Mouse (Mus musculus): ENCODE data around the gene Diaph2. TPM values are rescaled to one million over a fixed set of nuclear protein-coding genes. Genes with fewer than 3 reads are reported as not detected.

The Diaph2 gene
- total and polyA plus RNA-seq, 2 experiments = 3.2 to 13.3 TPM

- H3K27ac ChIP-seq (replicated peaks; ENCODE audit: insufficient read depth, low read depth, low read length) = no peak overlapping the region
- H3K9ac ChIP-seq (ENCODE audit: low read depth, low read length) = no peak overlapping the region
- H3K36me3 ChIP-seq (ENCODE audit: control insufficient read depth, insufficient read depth, low read length) = no peaks in the 10 kb centered on the region
- H3K79me2 ChIP-seq (ENCODE audit: control insufficient read depth, insufficient read depth, low read length) = no peaks in the 10 kb centered on the region
- no peaks in the 10 kb centered on the region for H3K27me3 ChIP-seq (ENCODE audit: control insufficient read depth, insufficient read depth, low read length)
- WGBS = 86% methylated on average over 1 of the region's 1 CpGs
- H3K4me3 ChIP-seq (ENCODE audit: insufficient read depth, low read depth, low read length) = no peak overlapping the region
- TF ChIP-seq CTCF (IDR thresholded peaks at IDR 0.05; ENCODE audit: low read depth, low read length) = no peak
- TF ChIP-seq POLR2A (IDR thresholded peaks at IDR 0.05; ENCODE audit: extremely low read depth, insufficient read depth, low read length) = no peak
- H3K4me1 ChIP-seq (ENCODE audit: control insufficient read depth, insufficient read depth, low read length) = no peaks in the 10 kb centered on the region
- no peak for DNase-seq (ENCODE audit: extremely low read depth, low read depth, low spot score)
Measured at GRCm38 (mm10) chrX:130235167-130235566, 485.6 kb downstream of the Diaph2 start.

GRCm38 (mm10) chrX:130246652-130247051 lies 497.1 kb downstream of the Diaph2 start:
- Histone ChIP-seq H3K9ac (ENCODE audit: low read depth, low read length) (no peak overlapping the region), H3K27me3 (ENCODE audit: control insufficient read depth, insufficient read depth, low read length) (no peaks in the 10 kb centered on the region), H3K36me3 (ENCODE audit: control insufficient read depth, insufficient read depth, low read length) (no peaks in the 10 kb centered on the region), H3K27ac (replicated peaks; ENCODE audit: insufficient read depth, low read depth, low read length) (no peak overlapping the region), H3K79me2 (ENCODE audit: control insufficient read depth, insufficient read depth, low read length) (no peaks in the 10 kb centered on the region), H3K4me3 (ENCODE audit: insufficient read depth, low read depth, low read length) (no peak overlapping the region), H3K4me1 (ENCODE audit: control insufficient read depth, insufficient read depth, low read length) (no peaks in the 10 kb centered on the region)
- 88% methylated on average over 1 of the region's 1 CpGs for WGBS
- TF ChIP-seq CTCF (IDR thresholded peaks at IDR 0.05; ENCODE audit: low read depth, low read length) (no peak), POLR2A (IDR thresholded peaks at IDR 0.05; ENCODE audit: extremely low read depth, insufficient read depth, low read length) (no peak)
- DNase-seq (ENCODE audit: extremely low read depth, low read depth, low spot score) = no peak

GRCm38 (mm10) chrX:130253664-130254063 lies 504.1 kb downstream of the Diaph2 start:
- no peaks in the 10 kb centered on the region for H3K79me2 ChIP-seq (ENCODE audit: control insufficient read depth, insufficient read depth, low read length)
- H3K4me3 ChIP-seq (ENCODE audit: insufficient read depth, low read depth, low read length) = no peak overlapping the region
- DNase-seq (ENCODE audit: extremely low read depth, low read depth, low spot score) = no peak
- 92% methylated on average over 4 of the region's 4 CpGs for WGBS
- H3K9ac ChIP-seq (ENCODE audit: low read depth, low read length) = no peak overlapping the region
- no peaks in the 10 kb centered on the region for H3K36me3 ChIP-seq (ENCODE audit: control insufficient read depth, insufficient read depth, low read length)
- H3K27ac ChIP-seq (replicated peaks; ENCODE audit: insufficient read depth, low read depth, low read length) = no peak overlapping the region
- H3K4me1 ChIP-seq (ENCODE audit: control insufficient read depth, insufficient read depth, low read length) = no peaks in the 10 kb centered on the region
- H3K27me3 ChIP-seq (ENCODE audit: control insufficient read depth, insufficient read depth, low read length) = no peaks in the 10 kb centered on the region
- no peak for TF ChIP-seq POLR2A (IDR thresholded peaks at IDR 0.05; ENCODE audit: extremely low read depth, insufficient read depth, low read length)
- TF ChIP-seq CTCF (IDR thresholded peaks at IDR 0.05; ENCODE audit: low read depth, low read length) = no peak

GRCm38 (mm10) chrX:130265707-130266106 lies 516.2 kb downstream of the Diaph2 start:
- Histone ChIP-seq H3K27ac (replicated peaks; ENCODE audit: insufficient read depth, low read depth, low read length) (no peak overlapping the region), H3K4me3 (ENCODE audit: insufficient read depth, low read depth, low read length) (no peak overlapping the region), H3K4me1 (ENCODE audit: control insufficient read depth, insufficient read depth, low read length) (no peaks in the 10 kb centered on the region), H3K27me3 (ENCODE audit: control insufficient read depth, insufficient read depth, low read length) (no peaks in the 10 kb centered on the region), H3K36me3 (ENCODE audit: control insufficient read depth, insufficient read depth, low read length) (no peaks in the 10 kb centered on the region), H3K79me2 (ENCODE audit: control insufficient read depth, insufficient read depth, low read length) (no peaks in the 10 kb centered on the region), H3K9ac (ENCODE audit: low read depth, low read length) (no peak overlapping the region)
- TF ChIP-seq CTCF (IDR thresholded peaks at IDR 0.05; ENCODE audit: low read depth, low read length) (no peak), POLR2A (IDR thresholded peaks at IDR 0.05; ENCODE audit: extremely low read depth, insufficient read depth, low read length) (no peak)
- peak; percentile 0 for DNase-seq (ENCODE audit: extremely low read depth, low read depth, low spot score)

- Histone ChIP-seq H3K27ac (replicated peaks; ENCODE audit: insufficient read depth, low read depth, low read length) (no peak overlapping the region), H3K27me3 (ENCODE audit: control insufficient read depth, insufficient read depth, low read length) (no peaks in the 10 kb centered on the region), H3K36me3 (ENCODE audit: control insufficient read depth, insufficient read depth, low read length) (no peaks in the 10 kb centered on the region), H3K79me2 (ENCODE audit: control insufficient read depth, insufficient read depth, low read length) (no peaks in the 10 kb centered on the region), H3K4me1 (ENCODE audit: control insufficient read depth, insufficient read depth, low read length) (no peaks in the 10 kb centered on the region), H3K4me3 (ENCODE audit: insufficient read depth, low read depth, low read length) (no peak overlapping the region), H3K9ac (ENCODE audit: low read depth, low read length) (no peak overlapping the region)
- no peak for TF ChIP-seq POLR2A (IDR thresholded peaks at IDR 0.05; ENCODE audit: extremely low read depth, insufficient read depth, low read length)
- no peak for TF ChIP-seq CTCF (IDR thresholded peaks at IDR 0.05; ENCODE audit: low read depth, low read length)
- peak; percentile 20 for DNase-seq (ENCODE audit: extremely low read depth, low read depth, low spot score)
- 94% methylated on average over 4 of the region's 4 CpGs for WGBS
Measured at GRCm38 (mm10) chrX:130279144-130279543, 529.6 kb downstream of the Diaph2 start.

- TF ChIP-seq POLR2A (IDR thresholded peaks at IDR 0.05; ENCODE audit: extremely low read depth, insufficient read depth, low read length) (no peak), CTCF (IDR thresholded peaks at IDR 0.05; ENCODE audit: low read depth, low read length) (no peak)
- no peaks in the 10 kb centered on the region for H3K4me1 ChIP-seq (ENCODE audit: control insufficient read depth, insufficient read depth, low read length)
- no peaks in the 10 kb centered on the region for H3K79me2 ChIP-seq (ENCODE audit: control insufficient read depth, insufficient read depth, low read length)
- 90% methylated on average over 2 of the region's 2 CpGs for WGBS
- no peak overlapping the region for H3K4me3 ChIP-seq (ENCODE audit: insufficient read depth, low read depth, low read length)
- no peak for DNase-seq (ENCODE audit: extremely low read depth, low read depth, low spot score)
- H3K9ac ChIP-seq (ENCODE audit: low read depth, low read length) = no peak overlapping the region
- no peaks in the 10 kb centered on the region for H3K36me3 ChIP-seq (ENCODE audit: control insufficient read depth, insufficient read depth, low read length)
- no peak overlapping the region for H3K27ac ChIP-seq (replicated peaks; ENCODE audit: insufficient read depth, low read depth, low read length)
- no peaks in the 10 kb centered on the region for H3K27me3 ChIP-seq (ENCODE audit: control insufficient read depth, insufficient read depth, low read length)
Measured at GRCm38 (mm10) chrX:130281484-130281883, 531.9 kb downstream of the Diaph2 start.

All from liver, adult 2 months (tissue).